Mouse (Mus musculus) embryo, embryonic 10 days (tissue): Measurements from ENCODE around the gene Gkn2.

Experiments used
- DNase-seq: peaks from one replicate; pipeline ENCODE4 v3.0.0-alpha.2; 2015; ENCODE audit warnings: low spot score

Gene Gkn2

DNA sequence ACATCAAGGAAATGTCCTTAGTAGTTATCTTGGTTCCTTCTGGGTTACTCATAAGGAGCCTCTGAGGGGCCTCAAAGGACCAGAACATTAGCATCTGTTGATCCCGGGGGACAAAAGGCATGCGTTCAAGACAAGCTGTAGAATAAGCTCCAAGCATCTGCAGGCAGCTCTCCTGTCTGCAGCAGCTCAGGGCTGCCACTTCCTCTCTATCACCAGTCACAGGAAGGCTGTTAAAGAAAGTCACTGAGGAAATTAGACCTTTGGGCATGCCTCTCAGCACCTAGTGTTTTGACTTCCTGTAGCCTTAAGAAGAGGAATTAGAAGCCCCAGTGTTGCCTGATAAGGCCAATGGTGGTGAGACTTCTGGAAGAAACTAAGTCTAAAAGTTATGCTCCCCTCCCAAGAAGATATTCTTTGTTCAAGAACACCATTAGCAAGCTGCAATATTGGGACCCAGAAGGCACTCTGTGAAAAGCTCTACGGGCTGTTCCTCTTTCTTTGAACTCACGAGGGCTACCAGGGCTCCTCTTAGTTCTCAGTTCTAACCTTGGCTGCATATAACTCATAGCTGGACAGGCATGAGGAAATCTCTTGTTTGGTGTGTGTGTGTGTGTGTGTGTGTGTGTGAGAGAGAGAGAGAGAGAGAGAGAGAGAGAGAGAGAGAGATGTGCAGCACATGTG, 26.9 kb downstream of the Gkn2 start:
- no peak for DNase-seq

DNA sequence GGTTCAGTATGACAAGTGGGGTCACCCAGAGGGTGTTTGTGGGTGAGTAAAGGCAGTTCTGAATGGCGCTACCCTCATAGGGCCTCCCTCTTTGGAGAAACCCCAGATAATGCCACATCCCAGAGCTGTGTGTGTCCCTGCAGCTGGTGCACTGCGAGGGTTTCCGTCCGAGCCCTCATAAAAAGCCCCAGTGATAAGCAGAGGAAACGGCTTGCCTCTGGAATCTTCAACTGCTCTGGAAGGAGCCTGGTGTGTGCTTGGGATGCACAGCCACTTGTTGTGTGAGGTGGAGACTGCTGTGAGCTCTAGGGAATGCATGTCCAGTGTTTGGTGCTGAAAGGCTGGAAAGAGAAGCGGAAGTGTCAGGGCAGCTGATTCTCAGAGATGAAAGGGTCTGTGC, 28.3 kb downstream of the Gkn2 start:
- no peak for DNase-seq

DNA sequence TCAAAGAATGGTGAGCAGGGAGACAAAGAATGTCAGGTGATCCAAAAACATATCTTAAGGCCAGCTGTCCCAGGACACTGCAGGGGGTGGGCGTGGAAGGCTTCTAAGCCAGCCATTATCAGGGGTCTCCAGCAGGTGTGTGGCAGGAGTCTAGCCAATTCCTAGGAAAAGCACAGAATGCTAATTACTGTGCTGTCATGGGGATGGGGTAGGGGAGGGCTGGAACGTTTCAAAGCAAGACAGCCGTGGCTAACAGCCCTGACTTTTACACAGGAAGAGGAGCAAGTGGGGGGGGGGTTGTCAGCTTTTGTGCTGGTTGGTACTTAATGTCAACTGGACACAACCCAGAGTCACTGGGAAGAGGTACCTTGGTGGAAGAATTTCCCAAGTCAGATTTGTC, 38.9 kb downstream of the Gkn2 start:
- no peak for DNase-seq

DNA sequence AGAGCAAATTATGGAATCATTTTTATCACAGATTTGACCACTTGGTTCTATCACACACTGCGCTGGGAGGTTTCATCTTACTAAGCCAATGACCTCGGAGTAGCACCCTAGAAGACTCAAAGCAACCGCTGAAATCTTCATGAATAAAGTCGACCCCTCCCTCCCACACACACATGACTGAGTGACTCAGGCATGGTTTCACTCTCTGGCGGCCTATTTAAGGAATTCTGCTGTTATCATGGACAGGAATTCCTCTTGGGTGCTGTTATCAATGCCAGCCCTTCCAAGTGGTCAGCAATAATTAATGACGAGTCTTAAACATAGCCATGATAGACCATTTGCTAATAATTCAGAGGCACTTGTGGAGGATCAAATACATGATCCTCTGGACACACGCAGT, 49.1 kb downstream of the Gkn2 start:
- DNase-seq, result no peak

DNA sequence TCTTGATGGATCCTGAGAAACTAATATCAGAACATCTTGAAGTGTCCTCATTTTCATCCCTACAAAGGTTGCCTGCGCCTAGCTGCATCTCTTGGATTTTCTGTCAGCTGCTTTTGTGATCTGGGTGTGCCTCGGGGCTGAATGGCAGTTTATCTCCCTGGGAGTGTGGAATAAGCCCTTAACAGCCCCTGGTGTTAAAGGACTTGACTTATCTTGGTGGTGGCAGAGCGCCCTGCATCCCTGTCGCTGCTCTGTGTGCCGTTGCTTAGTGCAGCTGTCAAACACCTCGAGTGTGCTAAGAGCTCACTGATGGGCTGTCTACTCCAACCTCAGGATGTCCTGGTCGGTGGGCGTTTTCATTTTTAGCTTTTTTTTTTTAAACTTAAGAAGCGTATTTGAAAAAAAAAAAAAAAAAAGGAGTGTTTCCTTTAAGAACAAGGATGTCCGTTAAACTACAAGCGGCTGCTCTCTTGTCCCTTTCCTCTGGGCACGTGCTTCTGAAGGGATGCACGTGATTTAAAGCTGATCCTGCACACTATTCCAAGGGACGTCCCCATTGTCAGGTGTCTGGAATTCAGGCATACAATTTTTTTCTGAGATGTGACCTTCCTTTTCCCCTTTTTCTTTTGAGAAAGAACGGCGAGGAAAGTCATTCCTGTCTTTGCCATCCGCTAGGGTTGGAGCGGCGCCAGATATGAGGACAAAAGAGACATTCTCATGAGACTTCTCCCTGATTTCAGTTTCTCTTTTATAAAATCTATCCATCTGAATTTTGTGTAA, 51.1 kb downstream of the Gkn2 start:
- no peak for DNase-seq

DNA sequence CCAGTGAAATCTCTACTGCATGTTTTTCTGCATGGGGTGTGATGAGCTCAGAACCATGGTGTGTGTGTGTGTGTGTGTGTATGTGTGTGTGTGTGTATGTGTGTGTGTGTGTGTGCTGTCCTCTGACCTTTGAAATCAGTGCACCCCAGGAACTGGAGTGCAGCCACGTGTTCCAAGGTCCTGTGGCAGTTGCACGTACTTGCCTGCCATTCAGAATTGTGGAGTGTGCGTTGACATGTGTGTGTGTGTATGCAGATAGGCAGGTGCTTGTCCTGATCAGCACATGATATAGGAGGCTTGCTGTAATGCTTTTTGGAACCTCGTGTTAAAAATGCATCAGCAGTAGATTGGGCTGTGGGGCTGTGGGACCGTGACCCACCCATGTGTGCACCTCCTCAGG, 53.8 kb downstream of the Gkn2 start:
- DNase-seq, result no peak

DNA sequence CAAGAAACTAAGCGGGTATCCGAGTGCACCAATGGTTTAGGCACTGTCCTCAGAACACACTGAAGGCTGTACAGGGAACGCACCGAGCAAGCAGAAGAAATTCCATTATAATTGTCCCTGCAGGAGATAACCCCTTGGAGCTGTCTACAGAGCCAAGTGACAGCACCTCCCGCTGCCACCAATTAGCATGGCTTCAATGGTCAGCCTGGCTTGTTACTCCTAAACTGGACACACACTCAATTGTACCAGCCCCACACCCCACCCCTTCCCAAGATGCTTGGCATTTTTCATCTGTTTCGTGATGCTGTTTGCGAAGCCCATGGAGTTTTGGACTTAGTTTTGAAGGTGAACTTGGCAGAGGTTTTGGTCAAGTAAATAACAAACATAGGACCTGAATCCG, 54.5 kb downstream of the Gkn2 start:
- DNase-seq, result no peak

DNA sequence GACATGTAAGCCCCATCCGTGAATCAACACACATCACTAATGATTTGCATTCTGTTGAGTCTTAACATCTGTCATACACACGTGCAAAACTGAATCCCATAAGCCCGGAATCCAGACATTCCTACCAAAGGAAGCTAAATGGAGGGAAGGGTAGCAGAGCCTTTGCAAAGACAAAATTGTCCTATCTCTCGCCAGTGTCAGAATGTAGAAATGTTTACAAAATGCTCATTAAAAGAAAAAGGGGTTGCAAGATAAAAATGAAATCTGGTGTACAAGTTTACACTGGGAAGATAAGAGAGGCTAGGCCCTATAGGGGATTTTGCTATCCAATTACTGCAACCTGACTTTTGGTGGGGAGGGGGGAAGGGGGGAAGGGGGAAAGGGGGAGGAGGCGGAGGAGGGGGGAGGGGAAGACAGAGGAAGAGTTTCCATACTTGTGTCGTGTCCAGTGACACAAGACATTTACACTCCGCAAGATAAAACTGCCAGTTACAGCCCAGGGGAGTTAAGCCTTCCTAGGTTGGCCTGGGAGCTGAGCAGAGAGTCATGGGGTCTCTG, 55.4 kb downstream of the Gkn2 start, which contains the start of gene Bmp10:
TSS of gene Bmp10 (plus strand) at position 508 of the 558 bp plus-strand sequence.
- no peak for DNase-seq
